Mouse (Mus musculus): ENCODE data around the gene Prep. TPM values are rescaled to one million over a fixed set of nuclear protein-coding genes. Genes with fewer than 3 reads are reported as not detected.
"Not testable (repeated sequence)": the region's sequence is repeated elsewhere in the genome, so short reads cannot be mapped to it uniquely, and the experiment has no call there.

The Prep gene
- polyA plus RNA-seq, 1 experiment, result 49.2 TPM

GRCm38 (mm10) chr10:45165851-45166250 lies 98.8 kb downstream of the Prep start:
- Histone ChIP-seq H3K4me3 (ENCODE audit: insufficient read depth, poor library complexity, severe bottlenecking) (no peak overlapping the region), H3K27me3 (ENCODE audit: control insufficient read depth, insufficient read depth, insufficient read length) (no peaks in the 10 kb centered on the region), H3ac (ENCODE audit: control insufficient read depth, insufficient read length, low read depth) (no peak overlapping the region), H3K79me3 (ENCODE audit: low read depth) (no peaks in the 10 kb centered on the region), H3K79me2 (ENCODE audit: control insufficient read depth, insufficient read depth) (no peaks in the 10 kb centered on the region), H3K36me3 (ENCODE audit: control insufficient read depth, insufficient read depth) (peaks cover 4% of the 10 kb centered on the region)
- TF ChIP-seq USF1 (IDR thresholded peaks at IDR 0.05; ENCODE audit: low read depth) (no peak), CEBPB (IDR thresholded peaks at IDR 0.05; ENCODE audit: low read depth) (no peak), MYOG (IDR thresholded peaks at IDR 0.05; ENCODE audit: control insufficient read depth, extremely low read depth, insufficient read length) (no peak), CTCF (IDR thresholded peaks at IDR 0.05; ENCODE audit: control insufficient read depth, insufficient read depth, insufficient read length) (no peak), MYOD1 (IDR thresholded peaks at IDR 0.05; ENCODE audit: control insufficient read depth, insufficient read length, low read depth) (no peak), MAX (IDR thresholded peaks at IDR 0.05) (no peak), FOSL1 (IDR thresholded peaks at IDR 0.05; ENCODE audit: insufficient read depth, low read length, poor library complexity, severe bottlenecking) (no peak)

- Histone ChIP-seq H3ac (ENCODE audit: control insufficient read depth, insufficient read length, low read depth) (no peak overlapping the region), H3K27me3 (ENCODE audit: control insufficient read depth, insufficient read depth, insufficient read length) (no peaks in the 10 kb centered on the region), H3K79me2 (ENCODE audit: control insufficient read depth, insufficient read depth) (no peaks in the 10 kb centered on the region), H3K36me3 (ENCODE audit: control insufficient read depth, insufficient read depth) (no peaks in the 10 kb centered on the region), H3K4me3 (ENCODE audit: insufficient read depth, poor library complexity, severe bottlenecking) (no peak overlapping the region), H3K79me3 (ENCODE audit: low read depth) (no peaks in the 10 kb centered on the region)
- TF ChIP-seq MAX (IDR thresholded peaks at IDR 0.05), result no peak
- TF ChIP-seq CEBPB (IDR thresholded peaks at IDR 0.05; ENCODE audit: low read depth), result no peak
- TF ChIP-seq USF1 (IDR thresholded peaks at IDR 0.05; ENCODE audit: low read depth), result no peak
- no peak for TF ChIP-seq MYOD1 (IDR thresholded peaks at IDR 0.05; ENCODE audit: control insufficient read depth, insufficient read length, low read depth)
- TF ChIP-seq MYOG (IDR thresholded peaks at IDR 0.05; ENCODE audit: control insufficient read depth, extremely low read depth, insufficient read length), result no peak
- TF ChIP-seq FOSL1 (IDR thresholded peaks at IDR 0.05; ENCODE audit: insufficient read depth, low read length, poor library complexity, severe bottlenecking), result no peak
- TF ChIP-seq CTCF (IDR thresholded peaks at IDR 0.05; ENCODE audit: control insufficient read depth, insufficient read depth, insufficient read length), result no peak
These were observed 106.9 kb downstream of the Prep start for GRCm38 (mm10) chr10:45173927-45174326.

- Histone ChIP-seq H3K36me3 (ENCODE audit: control insufficient read depth, insufficient read depth) (no peaks in the 10 kb centered on the region), H3K27me3 (ENCODE audit: control insufficient read depth, insufficient read depth, insufficient read length) (no peaks in the 10 kb centered on the region), H3K79me2 (ENCODE audit: control insufficient read depth, insufficient read depth) (no peaks in the 10 kb centered on the region), H3K79me3 (ENCODE audit: low read depth) (no peaks in the 10 kb centered on the region), H3K4me3 (ENCODE audit: insufficient read depth, poor library complexity, severe bottlenecking) (no peak overlapping the region), H3ac (ENCODE audit: control insufficient read depth, insufficient read length, low read depth) (no peak overlapping the region)
- TF ChIP-seq USF1 (IDR thresholded peaks at IDR 0.05; ENCODE audit: low read depth) (no peak), CTCF (IDR thresholded peaks at IDR 0.05; ENCODE audit: control insufficient read depth, insufficient read depth, insufficient read length) (no peak), MAX (IDR thresholded peaks at IDR 0.05) (no peak), MYOG (IDR thresholded peaks at IDR 0.05; ENCODE audit: control insufficient read depth, extremely low read depth, insufficient read length) (no peak)
These were observed 107.3 kb downstream of the Prep start for GRCm38 (mm10) chr10:45174345-45174744.

GRCm38 (mm10) chr10:45177798-45178197 lies 110.8 kb downstream of the Prep start, which contains the start of gene Popdc3:
Gene Popdc3, plus strand, starts transcription at chr10:45178098.
- not testable (repeated sequence) for H3K79me3 ChIP-seq (ENCODE audit: low read depth); H3K4me3 ChIP-seq (ENCODE audit: insufficient read depth, poor library complexity, severe bottlenecking); H3K36me3 ChIP-seq (ENCODE audit: control insufficient read depth, insufficient read depth); H3K79me2 ChIP-seq (ENCODE audit: control insufficient read depth, insufficient read depth); H3K27me3 ChIP-seq (ENCODE audit: control insufficient read depth, insufficient read depth, insufficient read length); H3ac ChIP-seq (ENCODE audit: control insufficient read depth, insufficient read length, low read depth)

- TF ChIP-seq CEBPB (IDR thresholded peaks at IDR 0.05; ENCODE audit: low read depth) (no peak), CTCF (IDR thresholded peaks at IDR 0.05; ENCODE audit: control insufficient read depth, insufficient read depth, insufficient read length) (no peak), USF1 (IDR thresholded peaks at IDR 0.05; ENCODE audit: low read depth) (no peak), MYOD1 (IDR thresholded peaks at IDR 0.05; ENCODE audit: control insufficient read depth, insufficient read length, low read depth) (no peak), MAX (IDR thresholded peaks at IDR 0.05) (no peak), MYOG (IDR thresholded peaks at IDR 0.05; ENCODE audit: control insufficient read depth, extremely low read depth, insufficient read length) (no peak), FOSL1 (IDR thresholded peaks at IDR 0.05; ENCODE audit: insufficient read depth, low read length, poor library complexity, severe bottlenecking) (no peak)
- no peaks in the 10 kb centered on the region for H3K79me2 ChIP-seq (ENCODE audit: control insufficient read depth, insufficient read depth)
These were observed 113.8 kb downstream of the Prep start for GRCm38 (mm10) chr10:45180677-45181326.

GRCm38 (mm10) chr10:45181344-45181743 lies 114.3 kb downstream of the Prep start:
- Histone ChIP-seq H3K36me3 (ENCODE audit: control insufficient read depth, insufficient read depth) (no peaks in the 10 kb centered on the region), H3K79me2 (ENCODE audit: control insufficient read depth, insufficient read depth) (no peaks in the 10 kb centered on the region), H3K79me3 (ENCODE audit: low read depth) (no peaks in the 10 kb centered on the region), H3K27me3 (ENCODE audit: control insufficient read depth, insufficient read depth, insufficient read length) (no peaks in the 10 kb centered on the region), H3ac (ENCODE audit: control insufficient read depth, insufficient read length, low read depth) (no peak overlapping the region), H3K4me3 (ENCODE audit: insufficient read depth, poor library complexity, severe bottlenecking) (no peak overlapping the region)
- TF ChIP-seq FOSL1 (IDR thresholded peaks at IDR 0.05; ENCODE audit: insufficient read depth, low read length, poor library complexity, severe bottlenecking) (no peak), MYOD1 (IDR thresholded peaks at IDR 0.05; ENCODE audit: control insufficient read depth, insufficient read length, low read depth) (no peak), MYOG (IDR thresholded peaks at IDR 0.05; ENCODE audit: control insufficient read depth, extremely low read depth, insufficient read length) (no peak), CEBPB (IDR thresholded peaks at IDR 0.05; ENCODE audit: low read depth) (no peak), USF1 (IDR thresholded peaks at IDR 0.05; ENCODE audit: low read depth) (no peak), MAX (IDR thresholded peaks at IDR 0.05) (no peak), CTCF (IDR thresholded peaks at IDR 0.05; ENCODE audit: control insufficient read depth, insufficient read depth, insufficient read length) (no peak)

More at GRCm38 (mm10) chr10:45180677-45181326, 113.8 kb downstream of the Prep start:
- no peaks in the 10 kb centered on the region for H3K79me3 ChIP-seq (ENCODE audit: low read depth)
- no peaks in the 10 kb centered on the region for H3K27me3 ChIP-seq (ENCODE audit: control insufficient read depth, insufficient read depth, insufficient read length)
- no peak overlapping the region for H3K4me3 ChIP-seq (ENCODE audit: insufficient read depth, poor library complexity, severe bottlenecking)
- no peaks in the 10 kb centered on the region for H3K36me3 ChIP-seq (ENCODE audit: control insufficient read depth, insufficient read depth)
- H3ac ChIP-seq (ENCODE audit: control insufficient read depth, insufficient read length, low read depth), result no peak overlapping the region
